Mouse (Mus musculus): Measurements from ENCODE around the gene Akap10. TPM values are rescaled to one million over a fixed set of nuclear protein-coding genes. Genes with fewer than 3 reads are reported as not detected.
"Not testable (repeated sequence)": the region's sequence is repeated elsewhere in the genome, so short reads cannot be mapped to it uniquely, and the experiment has no call there.

Akap10 gene
- polyA plus RNA-seq, 1 experiment from 2014 or later = 13.6 TPM

DNA sequence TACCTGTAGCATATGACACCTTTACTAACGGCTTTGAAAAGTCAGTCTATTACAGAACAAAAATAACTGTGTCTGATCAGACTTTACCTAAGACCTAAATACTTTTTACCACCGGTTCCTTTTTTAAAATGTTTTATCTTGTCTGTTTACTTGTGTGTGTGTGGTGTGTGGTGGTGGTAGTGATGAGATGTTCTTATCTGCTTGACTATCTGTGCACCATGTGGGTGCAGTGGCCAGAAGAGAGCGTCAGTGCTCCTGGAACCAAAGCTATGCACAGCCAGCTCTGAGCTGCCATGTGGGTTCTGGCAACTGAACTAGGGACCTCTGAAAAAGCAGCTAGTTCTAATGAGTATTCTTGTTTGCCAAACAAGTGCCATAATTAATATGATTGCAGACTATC lies 78.9 kb downstream of the Akap10 start:
- H3K27me3 ChIP-seq (ENCODE audit: insufficient read depth, poor library complexity, severe bottlenecking) = no peaks in the 10 kb centered on the region
- peaks cover 28% of the 10 kb centered on the region for H3K4me1 ChIP-seq (replicated peaks)
- WGBS = 83% methylated on average over 3 of the region's 3 CpGs
- peaks cover 3% of the 10 kb centered on the region; the same call in 1 of the 2 replicates for H3K36me3 ChIP-seq
- no peak overlapping the region for H3K4me3 ChIP-seq
- no peak for DNase-seq (ENCODE audit: low spot score)
- H3K9me3 ChIP-seq = no peaks in the 10 kb centered on the region
- H3K27ac ChIP-seq = no peak overlapping the region

DNA sequence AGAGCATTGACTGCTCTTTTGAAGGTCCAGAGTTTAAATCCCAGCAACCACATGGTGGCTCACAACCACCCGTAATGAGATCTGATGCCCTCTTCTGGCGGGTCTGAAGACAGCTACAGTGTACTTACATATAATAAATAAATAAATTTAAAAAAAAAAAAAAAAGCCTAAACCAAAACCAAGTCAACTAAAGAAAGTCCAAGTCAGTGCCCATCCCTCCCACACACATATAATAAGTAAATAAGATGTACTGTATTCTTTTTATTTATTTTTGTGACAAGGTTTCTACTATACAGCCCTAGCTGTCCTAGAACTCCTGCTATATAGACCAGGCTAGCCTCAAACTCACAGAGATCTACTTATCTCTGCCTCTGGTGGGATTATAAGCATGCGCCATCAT lies 89.4 kb downstream of the Akap10 start:
- H3K27ac ChIP-seq; H3K4me1 ChIP-seq (replicated peaks); H3K9me3 ChIP-seq; DNase-seq (ENCODE audit: low spot score); H3K4me3 ChIP-seq; H3K27me3 ChIP-seq (ENCODE audit: insufficient read depth, poor library complexity, severe bottlenecking): not testable (repeated sequence)
- peaks cover 62% of the 10 kb centered on the region for H3K36me3 ChIP-seq
- 65% methylated on average over 3 of the region's 3 CpGs for WGBS

DNA sequence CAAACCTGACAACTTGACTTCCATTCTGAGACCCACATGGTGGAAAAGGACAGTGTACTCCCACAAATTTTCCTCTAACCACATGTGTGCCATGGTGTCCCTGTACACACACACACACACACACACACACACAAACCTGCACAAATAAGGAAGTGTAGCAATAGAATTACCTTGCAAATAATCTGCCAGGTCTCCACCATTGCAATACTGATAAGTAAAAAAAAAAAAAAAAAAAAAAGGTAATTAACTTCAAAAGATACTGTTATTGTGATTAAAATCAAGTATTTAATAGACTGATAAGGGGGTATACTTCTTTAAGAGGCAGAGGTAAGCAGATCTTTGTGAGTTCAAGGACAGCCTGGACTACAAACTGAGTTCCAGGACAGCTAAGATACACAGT lies 90.1 kb downstream of the Akap10 start:
- Histone ChIP-seq H3K27me3 (ENCODE audit: insufficient read depth, poor library complexity, severe bottlenecking) (no peaks in the 10 kb centered on the region), H3K36me3 (peaks cover 58% of the 10 kb centered on the region), H3K4me1 (replicated peaks) (no peaks in the 10 kb centered on the region), H3K27ac (no peak overlapping the region), H3K9me3 (no peaks in the 10 kb centered on the region), H3K4me3 (no peak overlapping the region)
- DNase-seq (ENCODE audit: low spot score) = no peak

DNA sequence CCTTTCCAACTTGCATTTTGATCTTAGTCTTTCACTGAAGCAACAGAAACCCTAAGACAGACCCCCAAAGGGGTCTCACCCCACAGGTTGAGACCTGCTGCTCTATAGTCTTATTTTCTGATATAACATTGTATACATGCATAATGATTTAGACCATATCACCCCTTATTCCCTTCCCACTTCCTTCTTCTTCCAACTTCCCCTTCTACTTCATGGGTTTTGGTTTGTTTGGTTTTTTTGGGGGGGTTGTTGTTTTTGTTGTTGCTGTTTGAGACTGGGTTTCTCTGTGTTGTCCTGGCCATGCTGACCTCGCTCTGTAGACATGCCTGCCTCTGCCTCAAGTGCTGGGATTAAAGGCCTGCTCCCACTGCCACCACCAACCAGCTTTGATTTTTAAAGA lies 90.9 kb downstream of the Akap10 start:
- DNase-seq (ENCODE audit: low spot score) = no peak
- H3K4me3 ChIP-seq = no peak overlapping the region
- H3K27me3 ChIP-seq (ENCODE audit: insufficient read depth, poor library complexity, severe bottlenecking) = no peaks in the 10 kb centered on the region
- 86% methylated on average over 1 of the region's 1 CpGs for WGBS
- no peak overlapping the region for H3K27ac ChIP-seq
- H3K36me3 ChIP-seq = peaks cover 63% of the 10 kb centered on the region
- H3K4me1 ChIP-seq (replicated peaks) = no peaks in the 10 kb centered on the region
- H3K9me3 ChIP-seq = no peaks in the 10 kb centered on the region

Other genes starting within 250 kb of the Akap10 start
- 0.68 and 1.8 TPM in 2 replicates for gene Fam83g, start 246.2 kb downstream of the Akap10 start, polyA plus RNA-seq (2016; fragmentation: Nextera tagmentation; extraction: Ambion mirVana)
- 0.09 TPM in 1 of 2 replicates, not detected in the other for gene Slc5a10, start 209.4 kb downstream of the Akap10 start, polyA plus RNA-seq (2016; fragmentation: Nextera tagmentation; extraction: Ambion mirVana)
- gene Prpsap2, start 168.2 kb downstream of the Akap10 start, polyA plus RNA-seq (2016; fragmentation: Nextera tagmentation; extraction: Ambion mirVana) = 44.8 and 47.6 TPM in 2 replicates
- gene Ulk2, start 75.2 kb downstream of the Akap10 start, polyA plus RNA-seq (2016; fragmentation: Nextera tagmentation; extraction: Ambion mirVana) = 14.6 and 18.8 TPM in 2 replicates
- gene Specc1, start 26.5 kb upstream of the Akap10 start, polyA plus RNA-seq (2016; fragmentation: Nextera tagmentation; extraction: Ambion mirVana) = 14.5 and 14.9 TPM in 2 replicates

All from hindbrain, embryonic 10.5 days (tissue).